Mouse (Mus musculus) megakaryocyte, embryonic 14.5 days (primary cell): Measurements from ENCODE around the gene Rsph3b.

ENCODE experiments used
- FLI1 ChIP-seq: IDR thresholded peaks from 2 replicates; pipeline ENCODE4 v1.6.1; 2012; ENCODE audit warnings: low read length, inconsistent platforms, mixed read lengths
- GATA1 ChIP-seq: IDR thresholded peaks from 3 replicates; pipeline ENCODE4 v1.6.1; 2012; ENCODE audit warnings: mixed read lengths, low read length, inconsistent platforms, borderline replicate concordance

DNA sequence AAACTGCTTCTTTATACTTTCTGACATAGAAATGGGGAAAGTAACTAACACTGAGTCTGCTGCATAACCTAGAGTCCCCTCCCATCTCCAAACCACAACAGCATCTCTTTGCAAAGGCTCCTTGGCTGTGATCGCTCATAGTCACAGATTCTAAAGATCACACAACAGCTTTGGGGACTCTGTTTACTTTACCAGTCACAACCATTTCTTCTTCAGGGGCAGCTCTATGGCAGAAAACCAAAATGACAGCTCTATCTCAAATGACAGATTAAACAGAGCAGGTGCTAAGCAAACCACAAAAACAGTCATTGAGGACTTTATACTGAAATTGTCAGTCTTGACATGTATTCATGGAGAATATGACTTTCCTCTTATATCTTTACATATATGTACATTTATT, 62.0 kb downstream of the Rsph3b start:
- TF ChIP-seq GATA1 (no peak), FLI1 (no peak)
